Mouse (Mus musculus) cerebellum, adult 11-12 months (tissue): Measurements from ENCODE around the gene Gm13304.
"Not testable (repeated sequence)": the region's sequence is repeated elsewhere in the genome, so short reads cannot be mapped to it uniquely, and the experiment has no call there.

Experiments used
- DNase-seq: peaks from one replicate; pipeline ENCODE4 v3.0.0; 2022

Gm13304 gene

GRCm38 (mm10) chr4:42114517-42114916, at the start of gene Gm13304:
Gene Gm13304, plus strand, starts transcription at chr4:42114817.
- not testable (repeated sequence) for DNase-seq

GRCm38 (mm10) chr4:42090907-42091306, 23.7 kb upstream of the Gm13304 start, which contains the start of gene Gm3893:
Gene Gm3893, plus strand, starts transcription at chr4:42091207.
- not testable (repeated sequence) for DNase-seq

GRCm38 (mm10) chr4:42153136-42153535, 38.5 kb downstream of the Gm13304 start, which contains the start of gene Gm13306:
Gene Gm13306, plus strand, starts transcription at chr4:42153436.
- DNase-seq: not testable (repeated sequence)
